Mouse (Mus musculus): Measurements from ENCODE around the gene Psme2. TPM values are rescaled to one million over a fixed set of nuclear protein-coding genes. Genes with fewer than 3 reads are reported as not detected.

Gene Psme2
- total RNA-seq (2015): 420 and 439 TPM in 2 replicates
- 286 and 332 TPM in 2 replicates for total RNA-seq (2017)

DNA sequence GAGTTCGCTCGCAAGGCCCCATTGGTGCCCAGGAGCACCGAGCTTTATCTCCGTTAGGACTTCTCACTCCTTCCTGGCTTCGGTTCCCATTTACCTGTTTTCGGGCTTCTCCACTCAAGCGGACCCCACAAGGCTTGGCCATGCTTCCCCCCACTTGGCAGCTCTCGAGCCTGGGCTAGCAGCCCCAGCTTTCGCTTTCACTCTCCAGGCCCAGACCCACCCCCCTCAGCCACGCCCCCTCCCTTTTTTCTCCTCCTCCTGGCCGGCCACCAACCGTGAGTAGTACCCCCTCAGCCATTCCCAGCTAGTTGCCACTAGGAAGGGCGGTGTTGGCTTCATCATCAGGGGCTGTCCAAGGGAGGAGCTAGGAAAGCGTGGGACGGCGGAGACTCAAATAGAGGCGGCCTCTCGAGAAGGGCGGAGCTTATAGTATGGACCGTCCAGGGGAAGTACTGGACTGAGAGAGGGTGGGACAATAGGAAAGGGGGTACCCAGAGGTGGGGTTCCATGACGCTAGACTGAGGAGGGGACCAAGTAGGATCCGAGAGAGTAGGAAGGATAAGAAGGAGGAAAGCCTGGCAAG, at the start of gene Psme2:
Gene Psme2, minus strand, starts transcription at position 366 of the 583 bp plus-strand sequence.
- ATAC-seq (ENCODE audit: poor library complexity, severe bottlenecking): peak; percentile 77

DNA sequence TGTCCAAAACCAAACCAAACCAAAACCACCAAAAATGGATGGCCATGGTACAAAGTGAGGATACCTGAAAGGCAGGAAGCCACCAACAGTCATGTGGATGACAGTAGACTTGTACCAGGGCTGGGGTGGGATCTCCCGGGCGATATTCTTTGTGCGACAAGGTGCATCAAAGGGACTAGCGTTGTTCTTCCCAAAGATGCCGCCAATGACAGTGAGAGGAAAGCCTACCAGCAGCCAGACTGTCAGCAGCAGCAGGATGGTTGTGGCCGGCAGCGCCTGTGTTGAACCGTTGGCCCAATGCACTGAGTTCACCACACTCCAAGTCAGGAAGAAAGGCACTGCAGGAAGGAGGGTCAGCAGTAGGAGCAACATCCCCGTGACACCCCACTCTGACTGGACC, 46.9 kb upstream of the Psme2 start, which contains the start of gene Gm49378:
Gene Gm49378, minus strand, starts transcription at position 101 of the 400 bp plus-strand sequence.
- ATAC-seq (ENCODE audit: poor library complexity, severe bottlenecking): no peak

DNA sequence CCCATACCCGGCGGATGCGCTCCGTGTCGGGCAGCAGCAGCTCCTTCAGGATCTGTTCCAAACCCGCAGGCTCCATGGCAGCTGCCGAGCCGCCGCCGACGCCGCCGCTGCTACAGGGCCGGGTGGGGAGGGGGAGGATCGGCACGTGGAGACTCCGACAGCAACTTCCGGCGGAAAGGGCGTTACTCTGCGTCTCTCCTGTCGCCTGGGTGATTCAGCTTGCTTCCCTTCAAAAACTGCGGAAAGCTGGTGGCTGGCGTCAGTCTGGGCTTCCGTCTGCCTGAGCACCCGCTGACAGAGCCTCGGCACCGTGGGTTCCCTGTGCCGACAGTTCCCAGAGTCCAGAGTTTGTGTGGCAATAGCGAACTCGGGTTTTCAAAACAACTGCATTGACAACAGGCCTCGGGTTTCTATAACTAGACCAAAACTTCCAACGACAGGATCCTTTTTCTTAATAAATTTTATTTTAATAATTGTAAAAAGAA, 44.7 kb upstream of the Psme2 start, which contains the start of gene Ipo4:
Gene Ipo4, minus strand, starts transcription at position 435 of the 485 bp plus-strand sequence.
- ATAC-seq (ENCODE audit: poor library complexity, severe bottlenecking): peak; percentile 99

DNA sequence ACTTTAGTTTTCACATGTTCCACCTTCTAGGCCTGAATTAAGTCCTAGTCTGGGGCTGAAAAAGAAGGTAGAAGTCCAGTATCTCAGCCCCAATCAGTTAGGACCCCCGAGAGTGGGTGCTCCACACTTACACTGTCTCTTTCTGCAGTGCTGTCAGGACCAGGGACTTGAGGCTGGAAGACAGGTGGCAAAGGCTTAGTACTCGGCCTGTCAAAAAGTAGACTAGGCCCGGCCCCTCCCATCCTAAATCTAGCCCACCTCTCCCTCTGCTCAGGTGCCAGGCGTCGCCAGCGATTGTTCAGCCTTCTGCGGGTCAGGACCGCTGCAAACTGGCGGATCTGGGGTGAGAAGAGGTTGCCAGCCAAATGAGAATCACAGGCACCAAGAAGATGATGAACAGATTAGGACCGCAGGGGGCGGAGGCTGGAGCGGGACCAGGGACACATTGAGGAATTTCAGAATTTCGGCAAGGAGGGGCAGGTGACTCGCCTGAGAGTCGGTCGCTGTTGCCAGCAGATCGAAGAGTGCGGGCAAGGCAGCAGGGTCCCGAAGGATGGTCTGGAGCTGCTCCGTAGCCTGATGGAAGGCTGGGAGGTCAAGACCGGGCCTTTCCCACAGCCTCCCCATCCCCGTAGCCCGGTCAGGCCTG, 44.1 kb upstream of the Psme2 start:
- no peak for ATAC-seq (ENCODE audit: poor library complexity, severe bottlenecking)

DNA sequence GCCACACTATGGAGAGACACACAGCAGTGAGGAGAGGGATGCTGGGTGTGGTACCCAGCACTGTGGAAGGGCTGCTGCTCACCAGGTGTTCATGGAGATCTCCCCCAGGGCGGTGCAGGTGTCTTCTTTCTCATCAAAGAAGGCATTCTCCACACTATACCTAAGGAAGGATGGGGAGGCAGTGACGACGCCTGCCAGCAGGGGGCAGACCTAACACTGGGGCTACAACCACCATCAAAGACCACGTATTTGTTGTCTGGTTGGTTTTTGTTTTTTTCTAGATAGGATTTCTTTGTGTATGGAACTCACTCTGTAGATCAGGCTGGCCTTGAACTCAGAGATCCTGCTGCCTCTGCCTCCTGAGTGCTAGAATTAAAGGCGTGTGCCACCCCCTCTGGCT, 38.4 kb upstream of the Psme2 start:
- peak; percentile 90 for ATAC-seq (ENCODE audit: poor library complexity, severe bottlenecking)

DNA sequence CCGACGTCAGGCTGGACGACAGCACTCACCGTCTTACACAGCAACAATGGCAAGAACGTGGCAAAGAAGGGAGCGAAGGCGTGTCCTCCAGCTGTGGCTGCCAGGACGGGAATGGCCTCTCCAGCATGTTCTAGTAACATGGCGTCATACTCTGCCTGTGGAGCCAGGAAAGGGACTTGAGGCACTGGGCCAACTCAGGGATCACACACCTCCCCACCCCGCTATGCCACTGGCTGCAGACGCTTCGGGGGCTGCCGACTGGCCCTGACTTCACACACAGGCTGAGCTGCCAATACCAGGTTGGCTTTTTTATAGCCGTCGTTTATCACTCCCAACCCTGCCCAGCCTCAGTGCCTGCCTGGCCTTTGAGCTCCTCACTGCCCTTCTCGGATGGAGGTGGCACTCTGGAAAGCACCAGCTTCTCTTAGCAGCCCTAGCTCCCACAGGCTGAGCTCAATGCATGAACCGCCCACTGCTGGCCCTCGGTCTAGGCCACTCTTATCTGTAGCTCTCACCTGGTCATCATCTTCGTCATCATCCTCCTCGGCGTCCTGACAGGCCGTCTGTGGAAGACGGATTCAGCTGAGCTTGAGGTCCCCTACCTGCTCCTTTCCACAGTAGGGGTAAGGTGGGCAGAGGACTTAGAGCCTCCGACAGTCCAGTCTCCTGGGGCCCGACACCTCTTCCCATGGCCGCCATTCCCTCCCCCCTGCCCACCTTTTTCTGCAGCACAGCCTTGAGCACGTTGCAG, 37.3 kb upstream of the Psme2 start:
- no peak for ATAC-seq (ENCODE audit: poor library complexity, severe bottlenecking)

DNA sequence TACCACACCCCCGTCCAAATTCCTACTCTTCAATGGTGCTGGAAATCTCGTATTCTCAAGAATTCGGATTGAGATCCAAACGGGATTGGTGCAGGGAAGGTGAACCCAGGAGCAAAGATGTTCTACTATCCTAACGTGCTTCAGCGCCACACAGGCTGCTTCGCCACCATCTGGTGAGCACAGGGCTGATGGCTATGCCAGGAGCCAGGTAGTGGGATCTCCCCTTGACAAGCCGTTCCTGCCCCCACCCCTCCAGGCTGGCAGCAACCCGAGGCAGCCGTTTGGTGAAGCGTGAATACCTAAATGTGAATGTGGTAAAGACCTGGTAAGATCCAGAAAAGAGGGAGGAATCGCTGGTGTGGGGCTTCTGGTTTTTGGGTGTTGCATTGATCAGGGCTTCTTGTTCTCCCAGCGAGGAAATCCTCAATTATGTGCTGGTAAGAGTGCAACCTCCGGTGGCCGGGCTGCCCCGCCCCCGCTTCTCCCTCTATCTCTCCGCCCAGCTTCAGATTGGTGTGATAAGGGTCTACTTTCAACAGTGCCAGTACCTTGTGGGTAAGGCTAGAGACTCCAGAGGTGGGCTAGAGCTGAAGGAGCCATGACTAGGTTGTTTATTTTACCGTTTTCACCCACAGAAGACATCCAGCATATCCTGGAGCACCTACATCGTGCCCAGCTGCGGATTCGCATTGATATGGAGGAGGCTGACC, 27.7 kb upstream of the Psme2 start:
- ATAC-seq (ENCODE audit: poor library complexity, severe bottlenecking): peak; percentile 70

DNA sequence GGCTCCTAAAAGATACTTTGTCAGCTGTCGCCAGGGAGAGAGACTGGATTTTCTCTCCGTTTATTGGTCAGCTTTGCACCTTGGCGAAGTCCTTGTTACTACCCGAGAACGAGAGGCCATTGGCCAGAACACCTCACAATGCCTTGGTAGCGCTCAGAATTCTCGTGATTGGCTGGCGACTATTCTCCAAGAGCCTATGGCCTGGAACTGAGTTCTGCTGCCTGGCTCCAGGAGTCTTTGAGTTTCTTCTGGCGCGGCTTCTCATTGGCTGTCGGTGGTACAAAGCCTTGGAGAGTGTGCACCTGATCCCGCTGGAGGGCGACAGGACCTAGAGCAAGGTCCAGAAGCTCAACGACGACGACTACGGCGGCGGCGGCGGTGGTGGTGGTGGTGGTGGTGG, 26.9 kb upstream of the Psme2 start, which contains the start of gene Rec8:
Gene Rec8, plus strand, starts transcription at position 216 of the 400 bp plus-strand sequence.
- peak; percentile 60 for ATAC-seq (ENCODE audit: poor library complexity, severe bottlenecking)

DNA sequence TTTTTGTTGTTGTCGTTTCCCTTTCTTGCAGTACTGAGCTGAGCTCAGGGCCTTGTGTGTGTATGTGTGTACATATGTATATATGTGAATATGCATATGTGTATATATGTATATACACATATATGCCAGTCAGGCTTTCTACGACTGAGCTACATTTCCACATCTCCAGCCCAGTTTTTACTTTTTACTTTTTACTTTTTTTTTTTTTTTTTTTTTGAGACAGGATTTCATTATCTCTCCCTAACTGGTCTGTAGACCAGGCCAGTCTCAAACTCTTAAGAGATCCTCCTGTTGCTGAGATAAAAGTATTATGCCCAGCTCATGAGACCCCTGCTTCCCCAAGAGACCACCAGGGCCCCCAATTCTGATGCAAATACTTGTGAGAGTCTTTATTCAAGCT, 25.9 kb upstream of the Psme2 start:
- ATAC-seq (ENCODE audit: poor library complexity, severe bottlenecking): no peak

DNA sequence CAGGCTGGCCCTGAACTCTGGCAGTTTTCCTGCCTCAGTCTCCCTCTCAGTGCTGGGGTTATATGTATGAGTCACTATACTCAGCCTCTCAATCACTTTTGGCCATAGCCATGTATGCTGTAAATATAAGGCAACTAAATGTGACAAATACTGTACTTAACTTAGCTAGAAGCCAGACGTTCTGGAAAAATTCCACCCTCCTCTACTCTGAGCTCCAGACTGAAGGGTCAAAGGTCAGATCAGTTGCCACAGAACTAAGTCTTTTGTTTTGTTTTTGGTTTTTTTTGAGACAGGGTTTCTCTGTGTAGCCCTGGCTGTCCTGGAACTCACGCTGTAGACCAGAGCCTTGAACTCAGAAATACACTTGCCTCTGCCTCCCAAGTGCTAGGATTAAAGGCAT, 25.0 kb upstream of the Psme2 start:
- no peak for ATAC-seq (ENCODE audit: poor library complexity, severe bottlenecking)

DNA sequence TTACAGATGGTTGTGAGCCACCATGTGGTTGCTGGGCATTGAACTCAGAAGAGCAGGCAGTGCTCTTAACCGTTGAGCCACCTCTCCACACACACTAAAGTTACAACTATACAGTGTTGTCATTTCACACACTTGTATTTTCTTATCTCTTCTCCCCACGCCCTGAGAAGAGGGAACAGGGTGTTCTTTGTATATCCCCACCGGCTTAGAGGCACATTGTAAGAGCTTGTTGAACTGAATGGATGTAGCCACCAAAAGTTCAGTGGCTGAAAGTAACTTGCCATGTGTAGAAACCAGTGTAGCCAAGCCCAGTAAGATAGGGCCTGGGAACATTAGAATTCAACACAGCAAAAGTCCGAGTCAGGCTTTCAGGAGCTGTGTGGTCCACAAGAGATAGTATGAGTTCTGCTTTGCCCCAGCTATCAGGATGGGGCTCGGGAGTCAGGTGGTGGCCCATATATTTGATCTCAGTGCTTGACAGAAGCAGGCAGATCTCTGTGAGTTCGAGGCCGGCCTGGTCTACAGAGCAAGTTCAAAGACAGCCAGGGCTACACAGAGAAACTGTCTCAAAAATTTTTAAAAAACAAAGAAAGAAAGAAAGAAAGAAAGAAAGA, 23.8 kb upstream of the Psme2 start:
- no peak for ATAC-seq (ENCODE audit: poor library complexity, severe bottlenecking)

DNA sequence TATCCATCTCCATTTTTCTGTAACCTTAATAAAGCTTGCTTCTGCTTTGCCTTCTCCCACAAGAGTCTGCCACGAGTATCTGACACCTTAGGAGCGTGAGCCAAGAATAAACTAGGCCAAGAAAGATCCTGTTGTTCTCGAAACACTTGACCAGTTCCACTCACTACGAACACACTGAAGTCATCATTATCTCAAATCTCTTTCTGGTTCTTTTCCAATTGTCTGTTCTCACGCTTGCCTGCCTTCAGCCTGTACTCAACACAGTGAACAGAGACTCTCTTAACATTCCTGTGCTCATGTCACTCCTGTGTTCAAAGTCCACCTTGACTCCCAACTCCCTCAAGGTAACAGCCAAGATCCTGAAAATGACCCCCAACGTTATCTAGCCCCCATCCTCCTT, 22.4 kb upstream of the Psme2 start:
- ATAC-seq (ENCODE audit: poor library complexity, severe bottlenecking): no peak

DNA sequence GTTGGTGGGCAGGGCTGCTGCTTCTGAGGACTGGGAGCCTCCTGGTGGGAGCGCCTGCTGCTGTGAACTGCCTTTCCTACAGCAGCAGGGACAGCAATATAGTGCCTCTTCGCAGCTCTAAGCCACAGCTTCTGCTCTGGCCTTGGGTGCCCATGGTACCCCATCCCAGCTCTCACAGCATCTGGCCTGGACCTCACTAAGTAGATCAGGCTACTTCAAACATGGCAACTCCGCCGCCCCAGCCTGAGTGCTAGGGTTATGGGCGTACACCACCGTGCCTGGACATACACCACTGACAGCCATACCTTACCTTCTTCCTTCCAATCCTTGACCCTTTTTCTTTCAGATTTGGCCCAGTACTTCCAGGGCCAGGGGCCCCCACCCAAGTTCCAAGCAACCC, 17.4 kb upstream of the Psme2 start:
- ATAC-seq (ENCODE audit: poor library complexity, severe bottlenecking): no peak

DNA sequence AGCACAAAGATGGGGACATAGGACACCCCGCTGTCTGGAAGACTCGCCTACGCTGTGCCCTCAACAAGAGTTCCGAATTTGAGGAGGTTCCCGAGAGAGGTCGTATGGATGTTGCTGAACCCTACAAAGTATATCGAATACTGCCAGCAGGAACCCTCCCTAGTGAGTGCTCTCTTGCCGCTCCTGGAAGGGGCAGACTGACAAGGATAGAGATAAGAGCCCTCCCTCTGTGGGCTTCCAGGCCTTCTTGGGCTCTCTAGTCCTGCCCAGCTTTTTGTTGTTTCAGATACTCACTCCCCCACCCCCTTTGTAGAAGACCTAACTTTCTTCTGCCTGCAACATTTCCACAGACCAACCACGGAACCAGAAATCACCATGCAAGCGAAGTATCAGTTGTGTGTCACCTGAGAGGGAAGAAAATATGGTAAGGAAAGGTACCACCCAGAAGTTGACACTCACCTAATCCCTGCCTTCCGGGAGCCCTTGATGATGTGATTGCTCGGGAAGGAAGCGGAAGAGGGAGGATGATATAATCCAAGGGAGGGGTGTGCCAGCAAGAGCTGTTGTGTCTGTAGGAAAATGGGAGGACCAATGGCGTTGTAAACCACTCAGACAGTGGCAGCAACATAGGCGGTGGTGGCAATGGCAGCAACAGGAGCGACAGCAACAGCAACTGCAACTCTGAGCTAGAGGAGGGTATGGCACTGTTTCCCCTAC, 15.0 kb upstream of the Psme2 start:
- ATAC-seq (ENCODE audit: poor library complexity, severe bottlenecking): no peak

DNA sequence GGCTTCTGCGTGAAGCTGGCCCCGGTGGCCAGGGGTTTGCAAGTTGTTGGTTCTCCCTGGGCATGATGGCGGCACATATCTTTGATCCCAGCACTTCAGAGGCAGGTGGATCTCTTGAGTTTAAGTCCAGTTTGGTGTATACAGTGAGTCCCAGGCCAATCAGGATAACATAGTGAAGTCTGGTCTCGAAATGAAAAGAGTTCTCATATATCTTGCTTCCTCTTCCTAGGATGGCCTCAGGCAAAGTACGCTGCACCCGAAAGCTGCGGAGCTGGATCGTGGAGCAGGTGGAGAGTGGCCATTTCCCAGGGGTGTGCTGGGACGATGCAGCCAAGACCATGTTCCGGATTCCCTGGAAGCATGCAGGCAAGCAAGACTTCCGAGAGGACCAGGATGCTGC, 13.9 kb upstream of the Psme2 start:
- ATAC-seq (ENCODE audit: poor library complexity, severe bottlenecking): no peak

DNA sequence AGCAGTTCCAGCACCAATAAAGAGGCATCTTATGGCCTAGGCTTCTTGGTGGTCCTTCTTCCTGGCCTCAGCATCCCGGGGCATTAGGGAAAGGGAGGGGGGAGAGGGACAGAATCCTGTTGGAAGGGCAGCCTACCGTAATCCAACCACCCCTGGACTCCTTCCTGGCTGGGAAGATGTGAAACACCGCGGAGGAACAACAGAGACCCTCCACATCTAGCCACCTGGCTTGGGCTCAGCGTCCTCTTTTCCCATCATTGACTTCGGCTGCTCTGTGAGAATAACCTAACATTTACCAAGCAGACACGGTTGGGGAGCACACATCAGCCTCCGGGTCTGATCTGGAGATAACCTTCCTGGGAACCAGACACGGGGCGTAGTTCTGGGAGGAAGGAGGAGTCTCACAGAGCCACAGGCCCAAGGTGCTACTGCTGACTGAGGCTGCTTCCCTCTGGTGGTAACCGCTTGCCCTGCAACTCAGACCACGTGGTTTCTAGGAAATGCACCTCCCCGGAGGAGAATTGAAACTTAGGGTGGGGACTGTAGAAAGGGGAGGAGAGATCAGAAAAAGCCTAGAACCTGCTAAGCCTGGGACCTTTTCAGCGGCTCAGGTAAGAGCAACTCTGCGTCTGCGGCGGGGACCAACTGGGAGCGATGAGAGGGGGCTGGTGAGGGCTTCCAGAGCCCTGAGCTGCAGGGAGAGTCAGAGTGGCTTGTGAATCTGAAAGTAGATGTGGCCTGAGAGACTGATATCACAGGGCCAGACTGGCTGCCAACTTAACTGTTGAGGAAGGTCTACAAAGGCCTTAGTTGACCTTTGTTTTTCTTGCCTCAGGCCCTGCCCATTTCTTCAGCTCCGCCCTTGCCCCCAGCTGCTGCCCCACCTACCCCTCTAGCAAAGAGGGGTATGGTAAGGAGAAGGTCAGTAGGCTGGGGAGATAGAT, 13.0 kb upstream of the Psme2 start:
- ATAC-seq (ENCODE audit: poor library complexity, severe bottlenecking): peak; percentile 93

DNA sequence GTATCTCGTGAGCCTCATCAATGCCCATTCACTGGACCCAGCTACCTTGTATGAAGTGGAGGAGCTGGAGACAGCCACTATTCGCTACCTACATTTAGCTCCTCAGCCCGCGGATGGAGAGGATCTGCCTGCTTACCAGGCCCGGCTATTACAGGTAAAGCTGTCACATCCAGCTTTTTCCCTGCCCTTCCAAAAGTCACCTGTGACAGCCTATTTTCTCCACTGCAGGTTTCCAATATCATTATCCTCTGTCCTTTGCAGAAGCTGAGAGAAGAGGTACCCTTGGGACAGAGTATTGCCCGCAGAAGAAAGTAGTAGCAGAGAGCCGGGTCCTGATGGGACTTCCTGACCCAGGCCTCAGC, 12.3 kb upstream of the Psme2 start, which contains the start of gene Irf9:
Gene Irf9, plus strand, starts transcription at position 301 of the 362 bp plus-strand sequence.
- ATAC-seq (ENCODE audit: poor library complexity, severe bottlenecking): no peak

DNA sequence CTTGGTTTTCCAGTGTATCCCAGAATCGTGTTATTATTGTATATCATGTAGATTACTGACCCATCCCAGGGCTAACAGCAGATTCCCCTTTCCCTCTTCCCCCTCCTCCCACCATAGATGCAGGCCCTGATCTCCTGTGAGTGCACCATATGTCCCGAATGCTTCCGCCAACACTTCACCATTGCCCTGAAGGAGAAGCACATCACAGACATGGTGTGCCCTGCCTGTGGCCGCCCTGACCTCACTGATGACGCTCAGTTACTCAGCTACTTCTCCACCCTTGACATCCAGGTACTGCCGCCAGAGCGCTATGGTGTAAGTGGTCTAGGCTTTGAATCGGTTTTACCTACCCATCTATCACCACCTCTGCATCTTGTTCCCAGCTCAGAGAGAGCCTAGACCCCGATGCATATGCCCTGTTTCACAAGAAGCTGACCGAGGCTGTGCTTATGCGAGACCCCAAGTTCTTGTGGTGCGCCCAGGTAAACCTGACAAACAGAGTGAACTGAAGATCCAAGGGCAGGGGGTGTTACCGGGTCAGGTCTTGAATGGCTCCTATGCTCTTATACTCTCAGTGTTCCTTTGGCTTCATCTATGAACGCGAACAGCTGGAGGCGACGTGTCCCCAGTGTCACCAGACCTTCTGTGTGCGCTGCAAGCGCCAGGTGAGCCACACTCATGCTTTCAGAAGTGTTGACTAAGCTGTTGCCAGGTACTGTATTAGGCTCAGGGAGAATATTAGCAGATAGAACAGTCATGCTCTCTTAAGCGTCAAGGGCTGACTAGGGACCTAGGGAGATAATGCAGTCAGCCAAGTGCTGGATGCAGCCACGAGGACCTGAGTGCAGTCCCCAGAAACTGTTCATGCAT, 7.8 kb upstream of the Psme2 start:
- ATAC-seq (ENCODE audit: poor library complexity, severe bottlenecking): no peak
